Mouse (Mus musculus) brain, embryonic 14.5 days (tissue): ENCODE data around the gene Bcar3.

ENCODE experiments used
- CTCF ChIP-seq: fragments of 200-500 bp; IDR thresholded peaks from 2 replicates; pipeline ENCODE4 v1.5.1; 2012; ENCODE audit warnings: inconsistent platforms, mild to moderate bottlenecking, moderate library complexity, borderline replicate concordance; ENCODE audit not compliant: insufficient read depth, insufficient read length; ENCODE audit errors: extremely low read depth
- POLR2A ChIP-seq: fragments of 200-500 bp; IDR thresholded peaks from 2 replicates; pipeline ENCODE4 v1.6.1; 2012; ENCODE audit warnings: mild to moderate bottlenecking, inconsistent platforms, borderline replicate concordance; ENCODE audit not compliant: poor library complexity, insufficient read depth, insufficient read length, severe bottlenecking; ENCODE audit errors: extremely low read depth

- no peak for TF ChIP-seq CTCF
- no peak for TF ChIP-seq POLR2A
Measured at GRCm38 (mm10) chr3:122497871-122498270, 203.9 kb downstream of the Bcar3 start.
